Mouse (Mus musculus) liver, postnatal 0 days (tissue): ENCODE data around the gene Polr2g. TPM values are rescaled to one million over a fixed set of nuclear protein-coding genes. Genes with fewer than 3 reads are reported as not detected.

ENCODE experiments used
- ATAC-seq: fragments of 200-750 bp; cut with Nextera tagmentation; 2 replicates; pipeline ENCODE4 v1.8.0; 2017; ENCODE audit warnings: mild to moderate bottlenecking, moderate library complexity
- DNase-seq: peaks from one replicate; pipeline ENCODE4 v3.0.0-alpha.2; 2016
- H3K27ac ChIP-seq: fragments of 300-500 bp; sonication (generic); 2 replicates; pipeline ENCODE4 v1.5.1; 2014; ENCODE audit warnings: antibody characterized with exemption, moderate library complexity, mild to moderate bottlenecking, low read depth
- H3K27me3 ChIP-seq: fragments of 300-500 bp; sonication (generic); 2 replicates; pipeline ENCODE4 v1.6.1; 2014; ENCODE audit warnings: low read length, control low read depth, mixed read lengths; ENCODE audit not compliant: insufficient read depth
- H3K36me3 ChIP-seq: fragments of 300-500 bp; sonication (generic); replicated peaks from 2 replicates; pipeline ENCODE4 v1.6.1; 2014; ENCODE audit warnings: mild to moderate bottlenecking, control low read depth, low read length, moderate library complexity, mixed read lengths; ENCODE audit not compliant: insufficient read depth
- H3K4me1 ChIP-seq: fragments of 300-500 bp; sonication (generic); 2 replicates; pipeline ENCODE4 v1.6.1; 2014; ENCODE audit warnings: antibody characterized with exemption, mild to moderate bottlenecking, control low read depth; ENCODE audit not compliant: insufficient read depth
- H3K4me2 ChIP-seq: fragments of 300-500 bp; sonication (generic); 2 replicates; pipeline ENCODE4 v1.6.1; 2014; ENCODE audit warnings: low read depth, mild to moderate bottlenecking, low read length, moderate library complexity, mixed read lengths
- H3K4me3 ChIP-seq: fragments of 300-500 bp; sonication (generic); 2 replicates; pipeline ENCODE4 v1.5.1; 2014; ENCODE audit warnings: low read depth, low read length
- H3K9ac ChIP-seq: fragments of 300-500 bp; sonication (generic); replicated peaks from 2 replicates; pipeline ENCODE4 v1.6.1; 2014; ENCODE audit warnings: mild to moderate bottlenecking, moderate library complexity
- H3K9me3 ChIP-seq: fragments of 300-500 bp; sonication (generic); 2 replicates; pipeline ENCODE4 v1.6.1; 2016; ENCODE audit warnings: mild to moderate bottlenecking, control low read depth, low read length, mixed read lengths
- CTCF ChIP-seq: sonication (generic); IDR thresholded peaks from 2 replicates; pipeline ENCODE4 v1.5.1; 2016; ENCODE audit warnings: antibody characterized with exemption, low read depth
- EP300 ChIP-seq: IDR thresholded peaks from 2 replicates; pipeline ENCODE4 v1.6.1; 2016; ENCODE audit warnings: antibody characterized with exemption, low read depth, mild to moderate bottlenecking
- WGBS: fragments of 180-500 bp; shearing (Covaris S2); extraction: QIAGEN DNeasy Blood & Tissue Kit; methylation state at CpG from one replicate; pipeline ENCODE4 v1.1.7; 2014; ENCODE audit not compliant: insufficient replicate concordance; 5-methylcytosine and 5-hydroxymethylcytosine counted together
- polyA plus RNA-seq: library from polyadenylated mRNA; unstranded; fragments of >200 nt; fragmentation: Nextera tagmentation; extraction: Ambion mirVana; gene quantifications from 2 replicates; pipeline ENCODE4 v1.2.1, GENCODE M21; 2015

The Polr2g gene
- polyA plus RNA-seq, 1 experiment from 2014 or later = 63.3 TPM

DNA sequence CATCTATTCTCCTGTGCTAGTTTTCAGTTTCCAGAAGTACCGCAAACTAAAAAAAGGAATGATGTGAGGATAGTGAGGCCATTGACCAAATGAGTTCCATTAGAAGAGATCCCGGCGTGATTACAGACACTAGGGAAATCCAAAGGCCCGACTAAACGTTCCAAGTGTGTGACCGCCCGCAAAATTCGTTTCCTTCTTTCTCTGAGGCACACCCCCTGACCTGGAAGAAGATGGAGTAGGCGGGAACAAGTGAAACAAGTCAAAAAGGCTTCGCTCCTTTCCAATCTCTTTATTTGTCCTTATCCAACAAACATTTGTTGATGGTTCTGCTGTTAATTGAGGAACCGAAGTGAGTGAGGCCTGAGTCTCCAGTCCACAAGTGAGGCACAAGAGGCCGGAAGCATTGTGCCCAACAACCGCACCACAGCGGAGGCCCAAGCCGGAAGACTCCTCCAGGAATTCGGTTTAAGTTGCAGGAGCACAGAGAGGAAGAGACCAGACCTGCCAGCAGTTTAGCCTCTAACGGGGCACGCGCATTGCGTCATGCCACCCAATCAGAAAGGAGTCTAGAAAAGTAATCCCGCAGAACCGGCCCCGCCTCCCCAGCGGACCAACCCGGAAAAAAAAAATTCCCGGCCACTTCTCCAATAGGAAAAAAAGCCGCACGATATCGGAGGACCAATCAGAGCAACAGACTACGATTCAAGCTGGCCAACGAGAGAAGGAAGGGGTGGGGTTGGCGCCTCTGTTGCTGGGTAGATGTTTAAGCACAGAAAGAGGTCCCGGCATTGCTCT is 20.6 kb upstream of the Polr2g start, which contains the start of gene Ttc9c:
Ttc9c (minus strand) TSS at position 533 of the 795 bp plus-strand sequence.
- no peaks in the 10 kb centered on the region for H3K27me3 ChIP-seq
- DNase-seq = peak; percentile 95

DNA sequence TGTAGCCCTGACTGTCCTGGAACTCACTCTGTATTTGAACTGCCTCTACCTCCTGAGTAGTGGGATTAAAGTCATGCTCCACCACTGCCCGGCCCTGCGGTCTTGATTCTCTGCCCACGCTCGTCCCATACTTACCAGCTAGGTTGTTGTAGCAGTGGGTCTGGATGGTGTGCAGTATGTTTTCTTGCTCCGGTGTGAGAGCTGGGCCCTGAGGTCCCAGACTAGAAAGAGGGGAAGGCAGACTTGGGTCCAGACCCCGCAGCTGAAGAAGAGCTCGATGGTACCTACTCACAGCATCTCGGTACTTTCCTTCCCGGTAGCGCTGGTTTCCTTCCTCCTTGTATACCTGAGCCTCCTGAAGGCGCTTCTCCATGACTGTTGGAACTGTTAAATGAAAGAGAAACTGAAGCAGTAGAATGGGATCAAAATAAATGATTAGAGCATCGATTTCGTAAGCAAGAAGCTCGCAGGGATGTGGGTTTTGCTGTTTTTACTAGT is 20.0 kb upstream of the Polr2g start:
- no peaks in the 10 kb centered on the region for H3K9me3 ChIP-seq
- TF ChIP-seq EP300 = no peak
- no peak for TF ChIP-seq CTCF
- H3K4me3 ChIP-seq = peak overlapping the region; percentile 98
- no peaks in the 10 kb centered on the region for H3K27me3 ChIP-seq
- peak overlapping the region; percentile 99 for H3K27ac ChIP-seq
- peaks cover 29% of the 10 kb centered on the region for H3K36me3 ChIP-seq
- ATAC-seq = no peak
- H3K4me2 ChIP-seq = peak overlapping the region; percentile 87
- H3K4me1 ChIP-seq = peaks cover 22% of the 10 kb centered on the region
- H3K9ac ChIP-seq = peak overlapping the region; percentile 94
- DNase-seq = no peak
- WGBS = 15% methylated on average over 14 of the region's 14 CpGs

More for the DNA sequence above, 20.6 kb upstream of the Polr2g start, which contains the start of gene Ttc9c:
- Histone ChIP-seq H3K36me3 (peaks cover 29% of the 10 kb centered on the region), H3K9ac (peak within 1 kb of the TSS; percentile 94), H3K27ac (peak within 1 kb of the TSS; percentile 99), H3K9me3 (no peaks in the 10 kb centered on the region), H3K4me1 (peaks cover 22% of the 10 kb centered on the region), H3K4me3 (peak within 1 kb of the TSS; percentile 98), H3K4me2 (peak within 1 kb of the TSS; percentile 87)
- WGBS = under 1% methylated on average over 33 of the region's 33 CpGs
- TF ChIP-seq EP300 = no peak; the same call in 1 of the 2 replicates
- no peak for TF ChIP-seq CTCF
- peak; percentile 83 for ATAC-seq

DNA sequence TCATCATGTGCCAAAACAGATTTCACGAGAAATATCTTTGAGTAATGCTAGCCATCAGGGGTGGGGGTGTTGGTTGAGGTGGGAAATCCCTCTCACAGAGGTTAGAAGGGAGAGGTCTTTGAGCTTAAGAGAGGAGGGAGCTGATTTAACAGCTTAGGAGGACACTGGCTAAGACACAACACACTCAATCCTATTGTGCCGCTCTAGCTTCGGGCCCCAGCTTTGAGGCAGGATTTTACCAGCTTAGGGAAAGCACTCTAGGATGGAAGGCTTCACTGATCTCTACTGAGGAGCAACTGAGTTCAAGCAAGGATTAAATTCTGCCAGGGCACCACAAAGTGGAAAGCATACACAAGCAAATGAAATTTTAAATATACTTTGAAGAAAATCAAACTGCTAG is 18.6 kb upstream of the Polr2g start:
- H3K4me3 ChIP-seq = no peak overlapping the region
- H3K27ac ChIP-seq = no peak overlapping the region
- no peak for ATAC-seq
- no peak for DNase-seq
- H3K4me1 ChIP-seq = peaks cover 9% of the 10 kb centered on the region
- H3K36me3 ChIP-seq = peaks cover 28% of the 10 kb centered on the region
- no peaks in the 10 kb centered on the region for H3K27me3 ChIP-seq
- no peak overlapping the region for H3K9ac ChIP-seq
- TF ChIP-seq EP300 = no peak
- no peak for TF ChIP-seq CTCF
- no peaks in the 10 kb centered on the region for H3K9me3 ChIP-seq
- 79% methylated on average over 3 of the region's 3 CpGs for WGBS
- peak overlapping the region; percentile 33; the same call in 1 of the 2 replicates for H3K4me2 ChIP-seq

DNA sequence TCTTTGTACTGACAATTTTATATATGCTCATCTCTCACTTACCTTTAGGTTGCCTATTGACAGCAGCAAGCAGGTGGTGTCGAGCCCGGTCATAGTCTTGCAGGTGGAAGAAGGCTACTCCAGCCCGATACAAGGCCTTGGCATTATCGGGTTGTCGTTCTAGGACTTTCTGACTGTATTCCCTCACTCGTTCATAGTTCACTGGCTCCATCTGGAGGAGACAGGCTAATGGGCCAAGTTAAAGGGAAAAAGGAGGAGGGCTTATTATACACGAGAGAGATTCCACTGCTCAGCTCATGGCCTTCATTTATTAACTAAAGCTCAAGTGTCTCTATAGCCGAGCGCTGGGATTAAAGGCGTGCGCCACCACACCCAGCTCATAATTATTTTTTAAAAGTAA is 17.4 kb upstream of the Polr2g start:
- no peaks in the 10 kb centered on the region for H3K9me3 ChIP-seq
- no peak overlapping the region for H3K9ac ChIP-seq
- peaks cover 36% of the 10 kb centered on the region for H3K36me3 ChIP-seq
- H3K4me2 ChIP-seq = no peak overlapping the region
- H3K4me1 ChIP-seq = peaks cover 7% of the 10 kb centered on the region
- TF ChIP-seq EP300 (no peak), CTCF (peak; percentile 39)
- H3K4me3 ChIP-seq = no peak overlapping the region
- WGBS = 81% methylated on average over 11 of the region's 11 CpGs
- DNase-seq (no peak), ATAC-seq (no peak)
- no peaks in the 10 kb centered on the region for H3K27me3 ChIP-seq
- no peak overlapping the region for H3K27ac ChIP-seq

DNA sequence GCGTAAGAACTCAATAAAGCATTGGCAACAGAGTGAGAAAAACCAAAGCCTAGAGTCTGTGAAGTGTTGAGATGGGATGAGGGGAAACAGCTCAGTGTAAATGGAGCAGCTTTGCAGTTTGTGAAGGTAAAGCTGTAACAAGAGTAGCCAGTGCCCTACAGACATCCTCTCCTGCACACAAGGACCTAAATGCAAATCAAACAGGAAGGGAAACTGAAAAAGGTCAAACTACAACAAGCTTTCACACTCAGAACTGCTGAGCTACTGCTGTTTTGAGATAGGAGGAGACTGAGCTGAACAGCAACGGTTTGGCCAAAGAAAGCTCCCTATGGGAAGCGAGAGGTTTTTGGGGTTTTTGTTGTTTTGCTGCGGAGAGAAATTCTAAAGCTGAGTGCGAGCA is 8.4 kb upstream of the Polr2g start:
- Histone ChIP-seq H3K9me3 (no peaks in the 10 kb centered on the region), H3K27me3 (no peaks in the 10 kb centered on the region), H3K4me2 (no peak overlapping the region), H3K36me3 (peaks cover 32% of the 10 kb centered on the region), H3K9ac (no peak overlapping the region), H3K27ac (peak overlapping the region; percentile 18; the same call in 1 of the 2 replicates), H3K4me1 (peaks cover 12% of the 10 kb centered on the region), H3K4me3 (no peak overlapping the region)
- ATAC-seq = no peak
- TF ChIP-seq EP300 = no peak
- no peak for TF ChIP-seq CTCF
- WGBS = 86% methylated on average over 5 of the region's 5 CpGs
- no peak for DNase-seq

DNA sequence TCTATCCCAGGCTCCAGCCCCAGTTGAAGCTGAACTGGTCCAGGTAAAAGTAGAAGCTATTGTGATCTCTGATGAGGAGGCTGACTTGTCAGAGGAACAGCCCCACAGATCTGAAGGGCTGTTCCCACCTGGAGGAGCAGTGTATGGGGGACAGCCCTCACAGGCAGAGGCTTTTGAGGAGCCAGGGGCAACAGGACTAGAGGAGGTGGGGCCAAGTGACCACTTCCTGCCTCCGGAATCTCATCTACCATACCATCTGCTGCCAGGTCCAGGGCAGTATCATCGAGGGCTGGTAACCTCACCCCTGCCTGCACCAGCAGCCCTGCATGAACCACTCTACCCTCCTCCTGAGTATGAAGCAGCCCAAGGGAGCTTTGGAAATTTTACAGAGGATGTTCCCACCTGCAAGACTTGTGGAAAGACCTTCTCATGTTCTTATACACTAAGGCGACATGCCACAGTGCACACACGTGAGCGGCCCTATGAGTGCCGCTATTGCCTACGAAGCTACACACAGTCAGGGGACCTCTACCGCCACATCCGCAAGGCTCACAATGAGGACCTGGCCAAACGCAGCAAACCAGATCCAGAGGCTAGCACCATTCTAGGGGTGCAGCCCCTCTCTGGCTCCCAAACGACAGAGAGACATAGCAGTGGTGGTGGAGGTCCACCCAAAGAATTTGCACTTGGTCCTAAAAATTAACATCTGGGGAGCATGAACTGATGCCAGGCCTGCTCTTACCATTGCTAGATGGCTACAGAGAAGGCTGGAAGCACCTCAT is 5.7 kb upstream of the Polr2g start:
- H3K9me3 ChIP-seq = no peaks in the 10 kb centered on the region
- DNase-seq (no peak), ATAC-seq (no peak)
- no peaks in the 10 kb centered on the region for H3K27me3 ChIP-seq
- H3K27ac ChIP-seq = no peak overlapping the region
- H3K4me3 ChIP-seq = no peak overlapping the region
- TF ChIP-seq EP300 (no peak), CTCF (no peak)
- H3K4me2 ChIP-seq = no peak overlapping the region
- H3K9ac ChIP-seq = no peak overlapping the region
- 74% methylated on average over 11 of the region's 11 CpGs for WGBS
- H3K36me3 ChIP-seq = peaks cover 12% of the 10 kb centered on the region
- peaks cover 19% of the 10 kb centered on the region for H3K4me1 ChIP-seq
